Mouse (Mus musculus): ENCODE data around the gene Gipc1. TPM values are rescaled to one million over a fixed set of nuclear protein-coding genes. Genes with fewer than 3 reads are reported as not detected.

The Gipc1 gene
- polyA plus RNA-seq, 1 experiment from 2014 or later: 46.1 TPM

- peak overlapping the region; percentile 68 for H3K4me2 ChIP-seq (ENCODE audit: low read depth, low read length)
- H3K9ac ChIP-seq (replicated peaks): peak overlapping the region; percentile 31
- DNase-seq (no peak), ATAC-seq (no peak; the same call in 1 of the 2 replicates)
- TF ChIP-seq CTCF (IDR thresholded peaks at IDR 0.05; ENCODE audit: low read depth) (no peak), EP300 (IDR thresholded peaks at IDR 0.05; ENCODE audit: low read depth) (no peak)
- H3K27me3 ChIP-seq (ENCODE audit: insufficient read depth, low read length): no peaks in the 10 kb centered on the region
- peak overlapping the region; percentile 38 for H3K4me3 ChIP-seq (ENCODE audit: low read depth, low read length)
- H3K4me1 ChIP-seq (ENCODE audit: insufficient read depth): peaks cover 11% of the 10 kb centered on the region; the same call in 1 of the 2 replicates
- WGBS (ENCODE audit: insufficient replicate concordance): 52% methylated on average over 15 of the region's 15 CpGs
- no peak overlapping the region for H3K27ac ChIP-seq (ENCODE audit: low read depth)
- H3K9me3 ChIP-seq (ENCODE audit: low read length): no peaks in the 10 kb centered on the region
- H3K36me3 ChIP-seq (replicated peaks; ENCODE audit: insufficient read depth, low read length): no peaks in the 10 kb centered on the region
These were observed 30.6 kb upstream of the Gipc1 start for GRCm38 (mm10) chr8:83621691-83622388.

- Histone ChIP-seq H3K9ac (replicated peaks) (peak overlapping the region; percentile 31), H3K9me3 (ENCODE audit: low read length) (no peaks in the 10 kb centered on the region), H3K4me3 (ENCODE audit: low read depth, low read length) (peak overlapping the region; percentile 38), H3K27ac (ENCODE audit: low read depth) (no peak overlapping the region), H3K4me1 (ENCODE audit: insufficient read depth) (peaks cover 11% of the 10 kb centered on the region; the same call in 1 of the 2 replicates), H3K4me2 (ENCODE audit: low read depth, low read length) (peak overlapping the region; percentile 68), H3K36me3 (replicated peaks; ENCODE audit: insufficient read depth, low read length) (no peaks in the 10 kb centered on the region), H3K27me3 (ENCODE audit: insufficient read depth, low read length) (no peaks in the 10 kb centered on the region)
- DNase-seq (peak; percentile 93), ATAC-seq (peak; percentile 90)
- TF ChIP-seq EP300 (IDR thresholded peaks at IDR 0.05; ENCODE audit: low read depth) (0 out of 2 replicates have a peak, but pooled peaks have one; percentile 17), CTCF (IDR thresholded peaks at IDR 0.05; ENCODE audit: low read depth) (peak; percentile 97)
- 5% methylated on average over 23 of the region's 23 CpGs for WGBS (ENCODE audit: insufficient replicate concordance)
These were observed 30.0 kb upstream of the Gipc1 start for GRCm38 (mm10) chr8:83622389-83622989.

- TF ChIP-seq CTCF (IDR thresholded peaks at IDR 0.05; ENCODE audit: low read depth): no peak
- TF ChIP-seq EP300 (IDR thresholded peaks at IDR 0.05; ENCODE audit: low read depth): no peak
- Histone ChIP-seq H3K9ac (replicated peaks) (no peak overlapping the region), H3K4me2 (ENCODE audit: low read depth, low read length) (no peak overlapping the region), H3K27me3 (ENCODE audit: insufficient read depth, low read length) (no peaks in the 10 kb centered on the region), H3K4me3 (ENCODE audit: low read depth, low read length) (no peak overlapping the region), H3K9me3 (ENCODE audit: low read length) (no peaks in the 10 kb centered on the region), H3K36me3 (replicated peaks; ENCODE audit: insufficient read depth, low read length) (no peaks in the 10 kb centered on the region), H3K4me1 (ENCODE audit: insufficient read depth) (peaks cover 11% of the 10 kb centered on the region; the same call in 1 of the 2 replicates), H3K27ac (ENCODE audit: low read depth) (no peak overlapping the region)
- peak; percentile 14; the same call in 1 of the 2 replicates for ATAC-seq
- 54% methylated on average over 7 of the region's 7 CpGs for WGBS (ENCODE audit: insufficient replicate concordance)
- peak; percentile 18 for DNase-seq
These were observed 28.9 kb upstream of the Gipc1 start for GRCm38 (mm10) chr8:83623549-83623948.

- TF ChIP-seq CTCF (IDR thresholded peaks at IDR 0.05; ENCODE audit: low read depth) (peak; percentile 84), EP300 (IDR thresholded peaks at IDR 0.05; ENCODE audit: low read depth) (no peak)
- Histone ChIP-seq H3K9ac (replicated peaks) (no peak overlapping the region), H3K4me1 (ENCODE audit: insufficient read depth) (peaks cover 11% of the 10 kb centered on the region; the same call in 1 of the 2 replicates), H3K36me3 (replicated peaks; ENCODE audit: insufficient read depth, low read length) (no peaks in the 10 kb centered on the region), H3K4me3 (ENCODE audit: low read depth, low read length) (no peak overlapping the region), H3K9me3 (ENCODE audit: low read length) (no peaks in the 10 kb centered on the region), H3K4me2 (ENCODE audit: low read depth, low read length) (no peak overlapping the region), H3K27ac (ENCODE audit: low read depth) (no peak overlapping the region), H3K27me3 (ENCODE audit: insufficient read depth, low read length) (no peaks in the 10 kb centered on the region)
- ATAC-seq (no peak), DNase-seq (peak; percentile 44)
- WGBS (ENCODE audit: insufficient replicate concordance): 41% methylated on average over 3 of the region's 3 CpGs
These were observed 27.7 kb upstream of the Gipc1 start for GRCm38 (mm10) chr8:83624739-83625138.

DNA sequence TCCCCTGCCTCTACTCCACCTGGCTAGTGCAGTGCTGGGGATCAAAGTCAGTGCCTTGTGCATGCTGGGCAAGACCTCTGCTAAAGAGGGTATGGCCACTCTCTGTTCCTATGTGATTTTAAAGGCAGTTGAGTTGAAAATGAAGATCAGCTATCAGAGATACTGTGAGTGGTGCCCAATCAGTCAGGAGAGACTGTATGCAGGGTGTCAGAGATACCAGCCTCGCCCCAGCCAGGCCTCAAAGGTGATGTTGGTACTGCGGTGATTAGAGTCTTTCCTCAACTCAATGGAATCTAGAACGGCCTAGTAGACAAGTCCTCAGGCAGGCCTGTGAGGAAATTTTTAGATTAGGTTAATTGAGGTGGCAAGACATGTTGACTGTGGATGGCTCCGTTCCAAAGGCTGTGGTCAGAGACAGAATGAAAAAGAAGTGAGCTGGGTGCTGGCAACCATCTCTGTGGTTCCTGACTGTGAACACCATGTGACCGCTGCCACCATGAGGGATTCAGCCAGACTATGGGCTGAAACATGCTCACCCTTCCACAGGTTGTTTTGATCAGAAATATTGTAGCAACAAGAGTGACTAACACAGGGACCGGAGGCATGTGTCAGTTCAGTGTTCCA, 26.7 kb upstream of the Gipc1 start:
- no peak for TF ChIP-seq CTCF (IDR thresholded peaks at IDR 0.05; ENCODE audit: low read depth)
- TF ChIP-seq EP300 (IDR thresholded peaks at IDR 0.05; ENCODE audit: low read depth): peak; percentile 92
- Histone ChIP-seq H3K9me3 (ENCODE audit: low read length) (no peaks in the 10 kb centered on the region), H3K36me3 (replicated peaks; ENCODE audit: insufficient read depth, low read length) (no peaks in the 10 kb centered on the region), H3K27ac (ENCODE audit: low read depth) (no peak overlapping the region), H3K4me2 (ENCODE audit: low read depth, low read length) (no peak overlapping the region), H3K4me3 (ENCODE audit: low read depth, low read length) (no peak overlapping the region), H3K4me1 (ENCODE audit: insufficient read depth) (peaks cover 11% of the 10 kb centered on the region; the same call in 1 of the 2 replicates), H3K9ac (replicated peaks) (no peak overlapping the region), H3K27me3 (ENCODE audit: insufficient read depth, low read length) (no peaks in the 10 kb centered on the region)
- WGBS (ENCODE audit: insufficient replicate concordance): 65% methylated on average over 6 of the region's 6 CpGs
- ATAC-seq (peak; percentile 64), DNase-seq (peak; percentile 9)

Measured in liver, postnatal 0 days (tissue).